Mouse (Mus musculus): ENCODE data around the gene 1700113H08Rik.

The 1700113H08Rik gene

GRCm38 (mm10) chr10:87211046-87211445 lies 153.2 kb downstream of the 1700113H08Rik start:
- DNase-seq = no peak

- no peak for DNase-seq
Observed at GRCm38 (mm10) chr10:87212854-87213253, 155.0 kb downstream of the 1700113H08Rik start.

- no peak for DNase-seq
Observed at GRCm38 (mm10) chr10:87230071-87230910, 172.4 kb downstream of the 1700113H08Rik start.

- DNase-seq = no peak
Observed at GRCm38 (mm10) chr10:87239332-87240008, 181.6 kb downstream of the 1700113H08Rik start.

- no peak for DNase-seq
Observed at GRCm38 (mm10) chr10:87271724-87272123, 213.9 kb downstream of the 1700113H08Rik start.

GRCm38 (mm10) chr10:87272133-87272622 lies 214.3 kb downstream of the 1700113H08Rik start:
- no peak for DNase-seq

- no peak for DNase-seq
Observed at GRCm38 (mm10) chr10:87275075-87275474, 217.2 kb downstream of the 1700113H08Rik start.

All from lung, postnatal 14 days (tissue).